Mouse (Mus musculus) bone marrow macrophage, adult 2 months (primary cell): Measurements from ENCODE around the gene Trim41.

Experiments used
- CTCF ChIP-seq: IDR thresholded peaks from 2 replicates; pipeline ENCODE4 v1.5.1; 2012; ENCODE audit warnings: low read depth, mild to moderate bottlenecking, low read length, moderate library complexity
- POLR2A ChIP-seq: IDR thresholded peaks from 2 replicates; pipeline ENCODE4 v1.6.1; 2012; ENCODE audit warnings: mild to moderate bottlenecking, low read depth, low read length, borderline replicate concordance

GRCm38 (mm10) chr11:48833731-48834639 is 16.8 kb upstream of the Trim41 start:
- TF ChIP-seq POLR2A (no peak), CTCF (no peak)
